Mouse (Mus musculus): ENCODE measurements around the gene Selenot.
A peak's percentile ranks its signal among the peaks of the same experiment; 100 is the strongest.
"Not testable (repeated sequence)": the region's sequence is repeated elsewhere in the genome, so short reads cannot be mapped to it uniquely, and the experiment has no call there.

Selenot gene

DNA sequence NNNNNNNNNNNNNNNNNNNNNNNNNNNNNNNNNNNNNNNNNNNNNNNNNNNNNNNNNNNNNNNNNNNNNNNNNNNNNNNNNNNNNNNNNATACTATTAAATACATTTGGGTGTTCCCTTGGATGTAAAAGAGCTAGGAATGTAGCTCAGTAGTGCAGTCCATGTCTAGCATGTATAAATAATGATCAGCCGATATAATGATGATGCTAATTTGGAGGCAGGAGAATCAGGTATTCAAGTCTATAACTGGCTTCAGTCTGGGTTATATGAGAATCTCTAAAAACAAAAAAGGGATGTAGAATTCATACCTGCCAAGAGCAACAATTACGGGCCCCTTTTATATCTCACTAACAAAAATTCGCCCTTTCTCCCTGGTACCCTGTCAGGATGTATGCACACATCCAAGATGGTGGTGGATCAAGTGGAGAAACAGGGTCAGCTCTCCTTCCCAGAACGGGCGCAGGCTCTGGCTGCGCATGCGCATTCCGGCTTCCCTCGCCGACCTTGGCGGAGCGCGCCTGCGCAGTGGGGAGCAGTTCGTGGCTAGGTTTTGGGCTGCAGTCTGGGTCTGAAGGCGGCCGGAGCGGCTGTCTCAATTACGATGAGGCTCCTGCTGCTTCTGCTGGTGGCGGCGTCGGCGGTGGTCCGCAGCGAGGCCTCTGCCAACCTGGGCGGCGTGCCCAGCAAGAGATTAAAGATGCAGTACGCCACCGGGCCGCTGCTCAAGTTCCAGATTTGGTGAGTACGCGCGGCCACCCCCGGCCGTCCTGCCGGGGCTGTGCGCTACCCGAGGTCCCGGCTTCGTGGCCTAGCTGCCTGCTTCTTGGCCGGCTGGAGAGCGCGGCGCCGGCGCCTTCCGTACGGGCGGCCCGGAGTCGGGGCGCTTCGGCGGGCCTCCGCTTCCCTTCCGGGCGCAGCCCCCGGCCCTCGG is at the start of gene Selenot:
TSS of gene Selenot (plus strand) at position 500 of the 930 bp plus-strand sequence.
- peak; percentile 93 for DNase-seq (ENCODE audit: low spot score)

DNA sequence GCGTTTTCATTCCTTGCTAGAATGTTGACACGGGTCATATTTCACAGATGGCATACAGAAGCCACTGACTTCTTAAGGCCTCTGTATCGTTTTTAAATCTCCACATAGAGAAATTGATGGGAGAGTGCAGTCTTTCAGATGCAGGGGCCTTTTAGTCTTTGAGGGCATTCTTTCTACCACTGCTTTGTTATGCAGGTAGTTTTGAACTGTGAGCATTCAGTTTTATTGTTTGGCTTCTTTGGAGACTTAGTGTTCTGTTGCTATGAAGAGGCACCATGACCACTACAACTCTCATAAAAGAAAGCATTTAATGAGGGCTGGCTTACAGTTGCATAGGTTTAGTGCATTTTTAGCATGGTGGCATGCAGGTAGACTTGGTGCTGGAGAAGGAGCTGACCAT is 39.9 kb upstream of the Selenot start:
- no peak for DNase-seq (ENCODE audit: low spot score)

DNA sequence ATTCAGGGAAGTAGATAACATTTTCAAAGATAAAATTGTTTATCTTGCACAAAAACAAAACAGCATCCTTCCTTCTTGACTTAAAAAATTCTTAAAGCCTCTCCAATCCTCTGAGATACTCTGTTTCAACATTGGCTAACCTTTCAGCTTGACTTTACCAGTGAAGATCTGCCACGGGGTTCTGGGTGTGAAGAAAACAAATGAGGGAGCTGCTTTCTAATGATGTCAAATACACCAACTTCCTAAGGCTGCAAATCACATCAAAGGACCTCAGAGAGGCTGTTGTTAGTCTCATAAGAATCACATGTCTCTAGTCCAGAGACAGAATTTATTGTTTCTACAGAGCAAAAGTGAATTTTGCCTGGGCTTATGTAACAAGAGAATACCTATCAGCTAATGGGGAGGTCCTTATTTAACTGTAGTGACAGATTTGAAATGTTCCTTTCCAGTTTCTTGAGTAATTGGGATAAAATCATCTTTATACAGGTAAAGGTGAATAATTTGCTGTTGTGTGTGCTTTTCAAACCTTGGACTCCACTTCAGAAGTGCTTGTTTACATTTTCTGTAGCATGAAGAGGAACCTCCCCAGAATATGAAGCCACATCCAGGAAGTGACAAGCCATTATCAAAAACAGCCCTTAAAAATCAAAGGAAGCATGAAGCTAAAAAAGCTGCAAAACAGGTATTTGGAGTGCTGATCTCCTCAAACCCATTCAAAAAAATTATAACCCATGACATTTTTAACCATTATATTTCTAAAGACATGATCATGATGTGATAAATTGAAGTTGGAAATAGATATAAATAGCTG is 24.2 kb upstream of the Selenot start:
- DNase-seq (ENCODE audit: low spot score), result no peak

DNA sequence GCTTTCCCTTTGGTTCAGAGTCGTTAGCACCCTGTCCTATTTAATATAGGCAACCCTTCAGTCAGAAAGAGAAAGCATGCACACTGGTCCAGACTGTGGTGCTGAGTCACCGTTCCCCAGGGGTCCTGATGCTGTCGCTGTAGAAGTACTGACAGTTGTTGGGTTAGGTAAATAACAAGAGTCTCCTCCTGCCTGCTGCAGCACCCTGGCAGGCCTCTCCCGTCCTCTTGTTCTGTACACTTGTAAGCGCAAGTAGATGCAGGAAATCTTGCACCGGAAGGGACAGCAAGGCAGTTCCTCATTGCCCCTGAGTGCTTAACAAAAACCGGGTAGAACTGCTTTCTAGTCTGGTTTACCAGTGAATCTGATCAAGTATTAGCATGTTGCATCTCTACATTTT is 19.8 kb upstream of the Selenot start:
- no peak for DNase-seq (ENCODE audit: low spot score)

DNA sequence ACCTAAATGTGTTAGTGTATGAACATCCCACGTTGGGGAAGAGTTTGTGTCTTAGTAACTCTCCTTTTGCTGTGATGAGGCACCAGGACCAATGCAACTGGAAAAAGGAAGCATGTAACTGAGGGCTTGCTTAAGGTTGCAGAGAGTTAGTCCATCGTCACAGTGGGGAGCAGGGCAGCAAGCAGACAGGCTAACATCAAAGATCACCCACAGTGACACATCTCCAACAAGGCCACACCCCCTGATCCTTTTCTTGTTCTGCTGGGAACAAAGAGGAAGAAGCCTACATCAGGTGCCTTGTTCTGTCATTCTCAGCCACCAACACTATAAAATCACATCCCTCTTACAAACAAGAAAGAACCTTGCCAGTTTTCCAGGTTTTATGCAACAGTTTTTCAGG is 16.5 kb upstream of the Selenot start:
- no peak for DNase-seq (ENCODE audit: low spot score)

DNA sequence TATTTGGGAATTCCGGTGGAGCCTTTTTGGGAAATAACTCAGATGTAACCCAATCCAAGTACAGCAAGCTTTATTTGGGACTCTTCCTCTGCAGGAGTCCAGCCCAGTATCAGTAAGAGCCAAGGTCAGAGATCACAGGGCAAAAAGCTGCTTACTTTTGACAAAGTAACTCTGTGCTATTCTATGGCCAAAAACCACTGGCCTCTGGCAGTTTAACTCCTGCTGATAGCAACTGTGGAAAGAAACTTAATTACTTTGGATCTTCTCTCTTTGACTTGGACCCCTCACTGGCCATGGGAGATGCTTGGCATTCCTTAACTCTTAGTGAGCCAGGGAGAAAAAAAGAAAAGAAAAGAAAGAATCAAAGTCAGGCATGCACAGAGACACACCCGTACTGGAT is 15.0 kb upstream of the Selenot start:
- no peak for DNase-seq (ENCODE audit: low spot score)

DNA sequence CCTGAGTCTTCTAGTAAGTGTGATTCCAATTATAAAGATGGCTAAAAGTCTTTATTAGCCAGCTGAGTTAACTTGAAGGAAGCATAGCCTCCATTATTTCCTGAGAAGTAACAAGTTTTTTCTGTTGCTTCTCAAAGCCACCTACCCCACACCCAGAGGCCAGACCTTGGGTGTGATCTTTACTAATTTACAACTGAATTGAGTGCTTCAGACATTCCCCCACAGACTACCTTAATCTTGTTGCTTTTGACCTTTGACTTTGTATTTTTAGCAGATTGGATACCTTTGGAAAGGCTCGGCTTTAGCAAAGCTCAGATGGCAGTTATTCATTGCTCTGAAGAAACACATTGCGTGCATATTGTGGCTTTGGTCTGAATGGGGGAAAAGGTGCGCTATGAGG is 5.6 kb upstream of the Selenot start:
- DNase-seq (ENCODE audit: low spot score), result no peak

DNA sequence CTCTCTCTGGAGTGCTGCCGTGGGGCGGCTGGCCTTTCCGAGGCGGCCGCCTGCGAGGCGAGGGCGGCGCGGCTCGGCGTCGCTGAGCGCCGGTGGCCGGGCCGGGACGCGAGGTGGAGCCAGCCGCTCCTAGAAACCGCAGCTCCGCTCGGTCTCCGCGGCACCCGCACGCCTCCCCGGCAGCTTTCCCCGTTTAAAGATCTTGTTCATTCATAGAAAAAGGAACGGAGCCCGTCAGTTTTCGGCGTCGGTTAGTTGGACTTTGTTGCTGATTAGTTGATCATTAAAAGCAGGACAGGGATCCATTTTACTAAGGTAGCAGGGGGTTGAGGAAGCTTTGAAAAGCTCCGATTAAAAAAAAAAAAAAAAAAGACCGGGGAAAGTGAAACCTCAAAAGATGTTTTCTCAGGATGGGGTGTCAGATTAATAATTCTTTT is 649 bp downstream of the Selenot start:
- no peak for DNase-seq (ENCODE audit: low spot score)

DNA sequence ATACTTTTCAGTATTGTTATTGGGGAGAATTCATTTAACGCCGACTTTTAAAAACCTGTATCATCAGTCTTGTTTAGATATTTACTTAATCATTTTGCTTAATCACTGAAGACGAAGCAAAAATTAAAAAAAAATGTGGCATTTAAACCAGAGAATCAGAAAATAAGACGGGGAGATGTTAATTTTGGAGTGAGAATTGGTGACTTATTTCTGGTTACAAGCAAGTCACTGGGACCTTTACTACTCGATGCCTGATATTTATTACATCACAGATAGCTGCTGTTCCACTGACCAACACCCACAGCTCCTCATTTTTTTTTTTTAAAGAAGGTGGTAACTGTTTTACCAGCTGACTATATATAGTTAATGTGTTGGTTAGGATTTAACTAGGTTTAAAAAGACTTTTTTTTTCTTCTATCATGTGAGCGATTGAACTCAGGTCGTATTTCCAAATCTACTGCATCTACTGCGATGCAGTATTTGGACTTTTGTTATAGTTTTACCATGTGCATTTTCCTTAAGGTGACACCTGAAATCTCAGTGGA is 1.1 kb downstream of the Selenot start:
- no peak for DNase-seq (ENCODE audit: low spot score)

DNA sequence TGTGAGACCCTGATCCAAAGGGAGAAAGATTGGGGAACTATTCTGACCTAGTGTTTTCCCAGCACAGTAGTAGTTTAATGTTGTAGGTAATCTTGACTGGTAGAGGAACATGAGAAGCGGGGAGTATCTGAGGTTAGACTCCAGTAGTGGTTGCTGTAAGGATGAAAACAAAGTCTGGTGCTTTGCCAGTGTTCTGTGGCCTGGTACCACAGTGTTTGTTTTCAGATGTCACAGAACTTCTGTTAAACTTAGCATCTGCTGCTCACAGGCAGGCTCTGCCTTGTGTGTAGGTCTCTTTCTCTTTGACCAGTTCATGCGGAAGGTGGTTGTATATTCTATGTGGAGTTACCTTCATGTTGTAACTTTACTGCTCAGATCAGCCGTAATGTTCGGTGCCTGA is 5.1 kb downstream of the Selenot start:
- no peak for DNase-seq (ENCODE audit: low spot score)

DNA sequence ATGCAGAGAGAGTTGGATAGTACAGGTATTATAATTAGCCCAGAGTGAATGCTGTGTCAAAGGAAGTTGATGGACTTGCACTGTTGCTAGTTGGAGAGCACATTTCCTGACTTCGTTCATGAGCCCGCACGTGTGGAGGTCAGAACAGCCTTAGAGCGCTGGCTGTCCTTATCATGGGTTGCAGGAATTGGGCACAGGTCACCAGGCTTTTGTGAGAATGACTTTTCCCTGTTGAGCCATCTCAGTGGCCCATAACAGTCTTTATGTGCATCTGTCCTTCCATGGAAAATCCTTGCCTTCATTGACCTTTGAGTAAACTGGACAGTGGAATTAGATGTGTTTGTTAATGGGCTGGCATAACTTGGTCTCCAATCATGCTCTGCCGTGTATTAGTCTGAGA is 5.9 kb downstream of the Selenot start:
- no peak for DNase-seq (ENCODE audit: low spot score)

DNA sequence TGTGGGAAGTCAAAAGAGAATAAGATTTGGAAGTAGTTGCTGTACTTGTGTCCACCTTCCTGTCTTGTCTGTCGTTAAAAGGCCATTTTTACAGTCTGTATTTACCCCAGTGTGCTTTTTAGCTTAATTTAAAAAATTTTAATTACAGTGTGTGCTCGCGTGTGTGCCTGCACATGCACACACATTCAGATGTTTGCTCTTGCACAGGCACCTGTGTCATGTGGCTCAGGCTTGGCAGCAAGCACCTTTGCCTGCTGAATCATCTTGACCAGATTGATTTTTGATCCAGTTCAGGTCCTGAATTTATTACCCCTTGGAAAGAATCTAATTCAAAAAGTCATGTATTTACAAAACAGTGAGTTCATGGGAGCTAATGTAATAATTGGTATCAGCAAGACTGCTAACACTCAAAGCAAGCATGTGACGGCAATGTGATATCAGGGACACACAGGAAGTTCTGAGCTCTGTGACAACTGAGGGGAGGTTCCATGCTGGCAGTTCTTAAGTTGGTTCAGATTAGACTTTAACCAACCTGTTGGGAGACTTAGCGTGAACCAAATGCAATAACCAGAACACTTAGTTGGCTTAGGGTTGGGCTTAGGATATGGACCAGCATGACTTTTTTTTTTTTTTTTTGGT is 6.5 kb downstream of the Selenot start:
- no peak for DNase-seq (ENCODE audit: low spot score)

DNA sequence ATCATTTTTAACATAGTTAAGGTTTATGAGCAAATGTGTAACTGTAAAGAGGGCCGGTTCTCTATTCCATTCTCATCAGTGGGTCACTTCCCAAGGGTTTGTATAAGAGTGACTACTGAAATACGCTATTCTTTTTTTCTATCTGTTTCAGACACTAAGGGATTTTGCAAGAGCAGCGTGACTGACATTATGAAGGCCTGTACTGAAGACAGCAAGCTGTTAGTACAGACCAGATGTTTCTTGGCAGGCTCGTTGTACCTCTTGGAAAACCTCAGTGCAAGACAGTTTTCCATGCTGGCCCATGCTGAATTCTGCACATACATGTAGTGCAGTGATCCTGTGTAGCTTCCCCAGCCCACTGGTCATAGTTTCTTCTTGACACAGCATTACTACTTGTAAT is 14.1 kb downstream of the Selenot start:
- DNase-seq (ENCODE audit: low spot score), result not testable (repeated sequence)

DNA sequence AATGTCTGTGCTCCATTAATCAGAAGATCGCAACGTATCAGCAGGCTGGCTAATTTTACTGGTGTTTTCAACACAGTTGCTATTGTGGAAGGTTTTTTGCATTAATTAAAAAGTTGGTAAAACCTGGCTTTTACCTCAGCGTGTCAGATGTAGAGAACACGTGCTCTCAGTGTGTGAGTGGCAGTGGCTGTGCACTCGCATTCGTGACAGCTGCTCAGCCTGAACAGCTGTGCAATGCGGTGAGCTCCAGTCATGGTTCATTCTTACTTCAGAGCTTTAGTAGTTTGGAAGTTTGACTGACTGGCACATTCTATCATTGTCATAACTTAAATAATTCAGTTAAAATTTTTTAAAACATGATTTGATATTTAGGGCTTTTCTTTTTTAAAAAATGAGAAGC is 16.2 kb downstream of the Selenot start:
- DNase-seq (ENCODE audit: low spot score), result not testable (repeated sequence)

DNA sequence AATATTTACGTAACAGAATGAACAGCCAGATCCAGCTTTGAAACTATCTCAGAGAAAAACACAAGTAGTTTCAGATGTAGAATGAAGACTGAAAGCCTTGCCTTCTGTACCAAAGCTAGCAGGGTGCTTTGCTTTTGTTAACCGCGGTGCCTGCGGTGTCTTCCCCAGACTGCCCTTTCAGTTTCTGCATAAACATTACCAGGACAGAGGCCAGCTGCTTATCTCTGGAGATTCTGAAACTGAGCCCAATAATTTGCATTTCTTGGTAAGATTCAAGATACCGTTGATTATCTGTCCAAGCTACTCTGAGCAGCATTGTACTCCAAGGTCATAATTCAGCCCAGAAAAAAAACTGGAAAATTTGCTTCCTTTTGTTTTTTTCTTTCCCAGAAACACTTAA is 17.2 kb downstream of the Selenot start:
- DNase-seq (ENCODE audit: low spot score), result peak; percentile 68

DNA sequence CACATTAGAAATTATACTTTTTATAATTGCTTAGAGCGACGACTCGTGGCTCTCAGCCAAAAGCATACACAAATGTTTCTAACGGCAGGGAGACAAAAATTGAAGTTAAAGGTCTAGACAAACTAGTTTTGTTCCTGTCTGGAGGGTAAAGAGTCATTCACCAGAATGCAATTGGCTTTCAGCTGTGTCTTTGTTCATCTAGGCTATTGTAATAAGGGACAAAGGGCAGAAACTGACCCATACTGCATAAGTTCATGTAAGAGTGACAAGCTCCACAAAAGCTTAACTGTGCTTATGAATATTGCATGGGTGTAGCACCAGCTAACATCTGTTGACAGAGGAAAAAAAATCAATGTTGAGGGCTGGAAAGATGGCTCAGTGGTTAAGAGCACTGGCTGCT is 32.1 kb downstream of the Selenot start:
- DNase-seq (ENCODE audit: low spot score), result no peak

DNA sequence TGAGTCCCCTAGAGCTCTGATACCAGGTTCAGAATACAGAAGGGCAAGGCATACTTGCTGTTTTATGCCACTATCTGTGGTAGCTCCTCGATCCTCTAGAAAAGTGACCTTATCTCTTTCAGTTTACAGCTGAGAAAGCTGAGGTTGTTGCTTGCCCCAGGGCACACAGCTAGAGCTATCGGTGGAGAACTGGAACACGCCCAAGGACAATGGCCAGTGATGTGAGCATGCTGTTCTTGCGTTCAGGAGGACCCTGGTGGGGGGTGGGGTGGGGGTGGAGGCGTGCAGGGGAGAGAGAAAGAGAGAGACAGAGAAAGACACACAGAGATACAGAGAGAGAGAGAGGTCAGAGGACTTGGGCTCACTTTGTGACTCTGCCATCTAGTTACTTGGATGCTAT is 33.5 kb downstream of the Selenot start:
- DNase-seq (ENCODE audit: low spot score), result no peak

DNA sequence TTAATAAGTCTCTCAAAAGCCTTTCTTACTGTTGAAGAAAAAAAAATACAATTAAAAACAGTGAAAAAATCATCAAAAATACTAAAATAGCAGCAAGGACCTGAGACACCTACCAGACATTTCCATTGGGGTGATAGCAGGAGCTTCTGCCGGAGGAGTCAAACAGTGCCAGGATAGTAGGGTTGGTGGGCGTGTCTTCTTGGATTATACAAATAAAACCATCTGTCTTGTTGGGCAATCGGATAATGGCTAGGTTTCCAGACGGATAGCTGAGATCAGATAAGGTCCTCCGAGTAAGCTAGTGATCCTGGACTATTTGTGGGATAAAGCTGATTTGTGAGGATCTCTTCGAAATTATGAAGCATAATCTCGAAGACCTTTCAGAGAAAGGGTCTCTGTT is 44.6 kb downstream of the Selenot start:
- DNase-seq (ENCODE audit: low spot score), result no peak

DNA sequence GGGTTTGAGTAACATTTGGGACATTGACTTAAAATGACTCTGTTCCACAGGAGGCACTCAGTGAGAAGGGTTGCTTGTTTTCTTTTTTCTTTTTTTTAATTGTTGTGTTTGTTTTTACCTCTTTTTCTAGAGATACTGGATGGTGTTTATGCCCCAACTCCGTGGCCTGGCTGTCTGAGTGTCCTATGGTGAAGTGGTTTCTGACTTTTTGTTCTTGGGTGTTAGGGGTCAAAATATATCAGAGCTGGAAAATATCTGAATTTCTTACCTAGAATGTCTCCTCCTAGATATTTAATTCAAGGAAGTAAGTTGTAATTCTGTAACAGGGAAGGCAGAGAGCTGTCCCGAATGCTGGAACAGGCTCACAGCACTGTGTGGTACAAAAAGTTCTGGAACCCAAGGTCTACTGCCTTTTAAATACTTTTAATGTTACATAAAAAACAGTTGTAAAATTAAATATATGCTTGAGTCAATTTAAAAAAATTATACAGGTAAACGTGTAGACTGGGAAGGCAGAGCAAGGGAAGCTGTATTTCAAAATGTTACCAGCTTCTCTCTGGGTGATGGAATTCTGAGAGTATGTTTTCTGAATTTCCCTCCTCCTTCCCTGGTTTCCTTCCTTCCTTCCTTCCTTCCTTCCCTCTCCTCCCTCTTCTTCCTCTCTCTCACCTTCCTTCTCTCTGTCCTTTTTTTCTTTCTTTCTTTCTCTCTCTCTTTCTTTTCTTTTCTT is 46.4 kb downstream of the Selenot start:
- DNase-seq (ENCODE audit: low spot score), result no peak

DNA sequence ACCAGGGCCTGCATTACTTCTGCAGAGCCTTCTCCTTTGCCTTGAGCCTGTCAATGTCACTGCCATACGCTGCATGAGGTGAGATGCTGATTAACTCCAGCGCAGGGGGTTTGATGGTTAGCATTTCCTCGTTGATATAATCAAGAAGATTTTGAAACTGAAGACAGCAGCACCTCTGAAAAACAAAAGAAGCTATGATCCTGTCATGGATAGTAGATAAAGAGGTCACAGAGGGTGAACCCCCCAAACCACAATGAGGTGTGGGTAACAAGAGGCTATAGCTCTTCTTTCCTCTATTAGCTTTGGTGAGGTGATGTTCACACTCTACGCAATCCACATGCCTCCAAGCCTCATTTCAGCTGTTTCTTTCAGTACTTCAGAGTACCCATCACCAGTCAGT is 48.5 kb downstream of the Selenot start:
- no peak for DNase-seq (ENCODE audit: low spot score)

DNA sequence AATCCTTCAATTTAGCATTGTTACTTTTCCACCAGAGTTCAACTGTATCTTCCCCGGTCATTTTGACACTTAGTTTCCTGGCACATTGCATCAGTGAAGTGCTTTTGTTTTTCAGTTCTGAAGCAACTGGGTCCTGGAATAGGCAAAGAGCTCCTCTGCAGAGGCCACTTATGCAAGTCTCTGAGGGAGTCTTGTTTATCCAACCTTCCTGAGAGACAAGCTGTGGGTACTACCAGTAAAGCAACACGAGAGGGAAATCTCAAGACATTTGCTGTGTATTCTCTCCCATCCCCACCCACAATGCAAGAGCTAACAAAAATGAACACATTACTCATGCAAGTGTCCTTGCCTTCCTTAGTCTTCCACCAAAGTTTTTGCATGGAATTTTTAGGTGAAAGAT is 55.3 kb downstream of the Selenot start:
- DNase-seq (ENCODE audit: low spot score), result no peak

All from ovary, adult 18-20 months (tissue).